Mouse (Mus musculus) stomach, postnatal 0 days (tissue): ENCODE data around the gene Rnf141. TPM values are rescaled to one million over a fixed set of nuclear protein-coding genes. Genes with fewer than 3 reads are reported as not detected.

Experiments used
- ATAC-seq: fragments of 200-750 bp; cut with Nextera tagmentation; 2 replicates; pipeline ENCODE4 v1.8.0; 2017; ENCODE audit not compliant: low FRiP score, low TSS enrichment
- DNase-seq: peaks from one replicate; pipeline ENCODE4 v3.0.0-alpha.2; 2016; ENCODE audit warnings: low spot score
- H3K27ac ChIP-seq: fragments of 300-500 bp; sonication (generic); replicated peaks from 2 replicates; pipeline ENCODE4 v1.5.1; 2014; ENCODE audit warnings: mild to moderate bottlenecking, control low read depth
- H3K27me3 ChIP-seq: fragments of 300-500 bp; sonication (generic); 2 replicates; pipeline ENCODE4 v1.6.1; 2014; ENCODE audit warnings: low read length; ENCODE audit not compliant: control insufficient read depth, insufficient read depth
- H3K36me3 ChIP-seq: fragments of 300-500 bp; sonication (generic); 2 replicates; pipeline ENCODE4 v1.6.1; 2014; ENCODE audit warnings: low read length, mixed read lengths; ENCODE audit not compliant: control insufficient read depth, insufficient read depth
- H3K4me1 ChIP-seq: fragments of 300-500 bp; sonication (generic); replicated peaks from 2 replicates; pipeline ENCODE4 v1.6.1; 2014; ENCODE audit warnings: antibody characterized with exemption; ENCODE audit not compliant: control insufficient read depth, insufficient read depth
- H3K4me2 ChIP-seq: fragments of 300-500 bp; sonication (generic); replicated peaks from 2 replicates; pipeline ENCODE4 v1.6.1; 2014; ENCODE audit warnings: low read depth, mild to moderate bottlenecking, control low read depth, moderate library complexity
- H3K4me3 ChIP-seq: fragments of 300-500 bp; sonication (generic); 2 replicates; pipeline ENCODE4 v1.5.1; 2014; ENCODE audit warnings: low read depth, low read length, control low read depth
- H3K9ac ChIP-seq: fragments of 300-500 bp; sonication (generic); 2 replicates; pipeline ENCODE4 v1.6.1; 2014; ENCODE audit warnings: mild to moderate bottlenecking, low read length, control low read depth, mixed read lengths
- H3K9me3 ChIP-seq: fragments of 300-500 bp; sonication (generic); 2 replicates; pipeline ENCODE4 v1.6.1; 2016; ENCODE audit warnings: low read length; ENCODE audit not compliant: control insufficient read depth
- CTCF ChIP-seq: IDR thresholded peaks from 2 replicates; pipeline ENCODE4 v1.5.1; 2016; ENCODE audit warnings: antibody characterized with exemption, low read depth, mild to moderate bottlenecking, moderate library complexity
- EP300 ChIP-seq: optimal IDR thresholded peaks from 2 replicates; pipeline ENCODE3; 2016; ENCODE audit warnings: antibody characterized with exemption
- WGBS: fragments of 180-500 bp; shearing (Covaris S2); extraction: QIAGEN DNeasy Blood & Tissue Kit; methylation state at CpG from one replicate; pipeline ENCODE4 v1.1.7; 2014; 5-methylcytosine and 5-hydroxymethylcytosine counted together
- polyA plus RNA-seq: library from polyadenylated mRNA; unstranded; fragments of >200 nt; fragmentation: Nextera tagmentation; extraction: Ambion mirVana; gene quantifications from 2 replicates; pipeline ENCODE4 v1.2.1, GENCODE M21; 2015

The Rnf141 gene
- polyA plus RNA-seq, 1 experiment from 2014 or later = 24.0 TPM

- Histone ChIP-seq H3K9me3 (no peaks in the 10 kb centered on the region), H3K36me3 (no peaks in the 10 kb centered on the region), H3K4me2 (no peak overlapping the region), H3K9ac (no peak overlapping the region), H3K27me3 (no peaks in the 10 kb centered on the region), H3K4me3 (no peak overlapping the region), H3K27ac (no peak overlapping the region), H3K4me1 (no peaks in the 10 kb centered on the region)
- ATAC-seq (no peak), DNase-seq (no peak)
- 100% methylated on average over 1 of the region's 1 CpGs for WGBS
- TF ChIP-seq CTCF (no peak), EP300 (no peak)
Observed at GRCm38 (mm10) chr7:110848371-110848770, 4.1 kb upstream of the Rnf141 start.

- no peaks in the 10 kb centered on the region for H3K27me3 ChIP-seq
- TF ChIP-seq CTCF (no peak), EP300 (no peak)
- DNase-seq (no peak), ATAC-seq (no peak)
- H3K4me1 ChIP-seq = no peaks in the 10 kb centered on the region
- WGBS = 48% methylated on average over 2 of the region's 2 CpGs
- H3K4me3 ChIP-seq = no peak overlapping the region
- no peaks in the 10 kb centered on the region for H3K36me3 ChIP-seq
- H3K4me2 ChIP-seq = no peak overlapping the region
- no peak overlapping the region for H3K9ac ChIP-seq
- H3K27ac ChIP-seq = no peak overlapping the region
- H3K9me3 ChIP-seq = no peaks in the 10 kb centered on the region
Observed at GRCm38 (mm10) chr7:110847321-110847720, 3.1 kb upstream of the Rnf141 start.

- peak; percentile 67 for DNase-seq
- ATAC-seq = peak; percentile 82
- WGBS = 41% methylated on average over 4 of the region's 4 CpGs
Observed at GRCm38 (mm10) chr7:110840332-110840731, 3.9 kb downstream of the Rnf141 start.

GRCm38 (mm10) chr7:110834522-110834921 lies 9.7 kb downstream of the Rnf141 start:
- H3K27me3 ChIP-seq = no peaks in the 10 kb centered on the region
- no peak overlapping the region for H3K9ac ChIP-seq
- DNase-seq (peak; percentile 44), ATAC-seq (peak; percentile 63)
- no peak overlapping the region for H3K27ac ChIP-seq
- H3K4me2 ChIP-seq = no peak overlapping the region
- no peak for TF ChIP-seq CTCF
- no peak for TF ChIP-seq EP300
- no peaks in the 10 kb centered on the region for H3K9me3 ChIP-seq
- H3K36me3 ChIP-seq = no peaks in the 10 kb centered on the region
- no peaks in the 10 kb centered on the region for H3K4me1 ChIP-seq
- WGBS = 53% methylated on average over 3 of the region's 3 CpGs
- H3K4me3 ChIP-seq = no peak overlapping the region

More at GRCm38 (mm10) chr7:110840332-110840731, 3.9 kb downstream of the Rnf141 start:
- Histone ChIP-seq H3K4me3 (no peak overlapping the region), H3K27me3 (no peaks in the 10 kb centered on the region), H3K27ac (no peak overlapping the region), H3K4me1 (no peaks in the 10 kb centered on the region), H3K36me3 (no peaks in the 10 kb centered on the region), H3K9ac (no peak overlapping the region), H3K4me2 (no peak overlapping the region), H3K9me3 (no peaks in the 10 kb centered on the region)
- TF ChIP-seq CTCF (no peak), EP300 (no peak)

GRCm38 (mm10) chr7:110834018-110834417 lies 10.2 kb downstream of the Rnf141 start:
- Histone ChIP-seq H3K9me3 (no peaks in the 10 kb centered on the region), H3K9ac (no peak overlapping the region), H3K4me1 (no peaks in the 10 kb centered on the region), H3K36me3 (no peaks in the 10 kb centered on the region), H3K4me3 (no peak overlapping the region), H3K27ac (no peak overlapping the region), H3K27me3 (no peaks in the 10 kb centered on the region), H3K4me2 (no peak overlapping the region)
- ATAC-seq (no peak), DNase-seq (no peak)
- WGBS = 95% methylated on average over 1 of the region's 1 CpGs
- no peak for TF ChIP-seq CTCF
- no peak for TF ChIP-seq EP300

GRCm38 (mm10) chr7:110833024-110833423 lies 11.2 kb downstream of the Rnf141 start:
- H3K4me2 ChIP-seq = no peak overlapping the region
- no peak for TF ChIP-seq EP300
- TF ChIP-seq CTCF = no peak
- H3K9me3 ChIP-seq = no peaks in the 10 kb centered on the region
- H3K27ac ChIP-seq = no peak overlapping the region
- no peaks in the 10 kb centered on the region for H3K27me3 ChIP-seq
- DNase-seq = no peak
- no peak overlapping the region for H3K4me3 ChIP-seq
- H3K4me1 ChIP-seq = no peaks in the 10 kb centered on the region
- H3K36me3 ChIP-seq = 0 out of 2 replicates have a peak, but pooled peaks cover 6% of the 10 kb centered on the region
- H3K9ac ChIP-seq = no peak overlapping the region
- ATAC-seq = no peak
- WGBS = 76% methylated on average over 1 of the region's 1 CpGs
